Comparison of ENCODE assay signal across 22 mouse cellular contexts in the genomic region with DNA sequence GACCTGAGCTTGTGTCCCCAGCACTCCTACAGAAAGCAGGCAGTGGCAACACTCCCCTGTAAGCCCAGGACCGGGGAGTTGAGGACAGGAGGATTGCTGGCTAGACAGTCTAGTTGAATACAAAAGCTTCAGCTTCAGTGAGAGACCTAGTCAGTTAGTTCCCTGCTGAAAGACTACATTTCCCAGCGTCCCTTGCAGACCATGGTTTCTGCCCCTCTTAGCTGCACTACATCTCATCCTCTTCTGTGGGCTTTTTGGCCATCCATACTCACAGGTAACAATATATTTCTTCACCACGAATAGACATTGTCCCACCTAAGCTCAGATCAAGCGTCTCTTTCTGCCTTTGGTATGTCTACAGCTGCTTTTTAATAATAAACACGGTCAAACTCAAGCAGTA. TPM values are rescaled to one million over a fixed set of nuclear protein-coding genes. Genes with fewer than 3 reads are reported as not detected.
DNase-seq lines count a peak whose midpoint lies in the region; ATAC-seq and TF ChIP-seq lines count a peak whose summit lies in the region.
"Had no signal": no experiment of that assay in that cellular context is flagged by ENCODE, and none has a peak within 500 bp of the region (broad histone marks: within the 10 kb centered on the region; RNA-seq: fewer than 3 reads in every experiment).

No protein-coding gene starts in this region.

- no peak overlapping the region for H3K9ac ChIP-seq in CH12.LX (ENCODE audit: insufficient read depth, low read depth)
- H3K9ac ChIP-seq in ES-E14 (ENCODE audit: insufficient read depth, low read depth, low read length, poor library complexity, severe bottlenecking), result no peak overlapping the region
- no peak overlapping the region for H3K9ac ChIP-seq in stomach, embryonic 16.5 days (ENCODE audit: low read length)
- H3K9ac ChIP-seq: embryonic facial prominence, embryonic 12.5 days; forebrain, embryonic 13.5 days; forebrain, embryonic 15.5 days; forebrain, postnatal 0 days had no signal

- DNase-seq in CH12.LX (ENCODE audit: extremely low read depth), result no peak
- DNase-seq in ES-E14 (ENCODE audit: low read depth, low spot score), result no peak
- peak; percentile 25 for DNase-seq in ZHBTc4 (ENCODE audit: low read depth, low spot score)
- no peak for DNase-seq in right cerebral cortex, postnatal 10 days (ENCODE audit: low spot score in 2 of 2)
- no peak for DNase-seq in left cerebral cortex, adult 2 months (ENCODE audit: extremely low spot score in 1 of 2, low spot score in 2 of 2)
- DNase-seq in layer of hippocampus, adult 11-12 months (ENCODE audit: low spot score), result no peak
- DNase-seq in cerebellum, adult 2 months, result no peak
- DNase-seq: adrenal gland, adult 2 months; adrenal gland, postnatal 10 days; adrenal gland, postnatal 25 days; cerebellum, adult 11 months; cerebellum, adult 18-20 months; cerebellum, adult 9-10 months; cerebellum, postnatal 10 days; cerebellum, postnatal 25 days; forebrain, postnatal 0 days had no signal

- H3K4me1 ChIP-seq in CH12.LX (ENCODE audit: control insufficient read depth in 1 of 2, insufficient read depth in 2 of 2), result no peaks in the 10 kb centered on the region
- peaks cover 0 to 14% of the 10 kb centered on the region in 2 experiments; a peak in 2 of 4 replicates for H3K4me1 ChIP-seq in ES-E14 (ENCODE audit: control insufficient read depth in 2 of 2, insufficient read depth in 2 of 2, low read length in 2 of 2, poor library complexity in 1 of 2)
- no peaks in the 10 kb centered on the region for H3K4me1 ChIP-seq in stomach, embryonic 16.5 days (ENCODE audit: control insufficient read depth, insufficient read depth, low read length)
- H3K4me1 ChIP-seq in cerebellum, adult 2 months (ENCODE audit: control insufficient read depth, insufficient read depth, low read length), result peaks cover 2% of the 10 kb centered on the region
- H3K4me1 ChIP-seq: embryonic facial prominence, embryonic 10.5 days; embryonic facial prominence, embryonic 12.5 days; forebrain, embryonic 13.5 days; forebrain, embryonic 15.5 days had no signal

- H3K79me2 ChIP-seq in CH12.LX (replicated peaks; ENCODE audit: control insufficient read depth, extremely low read depth, insufficient read depth, poor library complexity, severe bottlenecking), result no peaks in the 10 kb centered on the region

- no peak for ATAC-seq in stomach, embryonic 16.5 days (ENCODE audit: insufficient read depth, low FRiP score)
- ATAC-seq: forebrain, embryonic 13.5 days; forebrain, embryonic 15.5 days; forebrain, postnatal 0 days; Patski had no signal

- no peak overlapping the region for H3K4me2 ChIP-seq in CH12.LX (ENCODE audit: insufficient read depth, low read depth, poor library complexity, severe bottlenecking)
- no peak overlapping the region for H3K4me2 ChIP-seq in stomach, embryonic 16.5 days (ENCODE audit: low read depth, low read length)
- H3K4me2 ChIP-seq: embryonic facial prominence, embryonic 12.5 days; forebrain, embryonic 13.5 days; forebrain, embryonic 15.5 days had no signal

- intact Hi-C loops in left cerebral cortex, adult 2 months (cut with DNase I), result no loop called here

- no peak for TF ChIP-seq EP300 in CH12.LX (IDR thresholded peaks at IDR 0.05; ENCODE audit: low read length)

- H3K4me3 ChIP-seq in CH12.LX (replicated peaks in 1 of 3; ENCODE audit: low read depth in 2 of 3, low read length in 2 of 3, poor library complexity in 1 of 3) (no peak overlapping the region), ES-E14 (ENCODE audit: insufficient read depth in 1 of 2, low read depth in 1 of 2, low read length in 2 of 2, poor library complexity in 1 of 2, severe bottlenecking in 1 of 2) (no peak overlapping the region)
- H3K4me3 ChIP-seq in stomach, embryonic 16.5 days (replicated peaks; ENCODE audit: low read length), result no peak overlapping the region
- H3K4me3 ChIP-seq in left cerebral cortex, adult 2 months, result no peak overlapping the region
- H3K4me3 ChIP-seq in cerebellum, adult 2 months (replicated peaks; ENCODE audit: insufficient read depth, low read depth, low read length), result no peak overlapping the region
- H3K4me3 ChIP-seq: embryonic facial prominence, embryonic 10.5 days; embryonic facial prominence, embryonic 12.5 days; forebrain, embryonic 13.5 days; forebrain, embryonic 15.5 days had no signal

- in situ Hi-C loops in CH12.LX (cut with MboI; ENCODE audit: low pct_ligation_motif_present, low pct_unique_long_range_greater_than_20kb, low sequenced_read_pairs), result no loop called here
- in situ Hi-C loops in ES-E14 (cut with MboI; ENCODE audit: low sequenced_read_pairs in 2 of 2, unreplicated experiment in 2 of 2), result no loop called here

- no peak for TF ChIP-seq POLR2A in CH12.LX (IDR thresholded peaks at IDR 0.05; ENCODE audit: low read depth, low read length)
- TF ChIP-seq POLR2A in cerebellum, adult 2 months (IDR thresholded peaks at IDR 0.05; ENCODE audit: borderline replicate concordance, insufficient read depth, low read length), result no peak

- H3K36me3 ChIP-seq in CH12.LX (replicated peaks in 1 of 2; ENCODE audit: control insufficient read depth in 1 of 2, insufficient read depth in 1 of 2, low read length in 1 of 2) (no peaks in the 10 kb centered on the region), ES-E14 (ENCODE audit: control insufficient read depth, insufficient read depth, low read length, poor library complexity, severe bottlenecking) (no peaks in the 10 kb centered on the region)
- no peaks in the 10 kb centered on the region for H3K36me3 ChIP-seq in stomach, embryonic 16.5 days (ENCODE audit: control insufficient read depth, insufficient read depth, low read length)
- H3K36me3 ChIP-seq: embryonic facial prominence, embryonic 10.5 days; embryonic facial prominence, embryonic 12.5 days; forebrain, embryonic 15.5 days had no signal

- peaks cover 3% of the 10 kb centered on the region for H3K9me3 ChIP-seq in CH12.LX (replicated peaks; ENCODE audit: low read length)
- H3K9me3 ChIP-seq in ES-E14 (ENCODE audit: control insufficient read depth, insufficient read depth, low read depth, low read length), result no peaks in the 10 kb centered on the region
- H3K9me3 ChIP-seq in stomach, embryonic 16.5 days (replicated peaks; ENCODE audit: control insufficient read depth, low read length), result no peaks in the 10 kb centered on the region
- H3K9me3 ChIP-seq: embryonic facial prominence, embryonic 10.5 days; embryonic facial prominence, embryonic 12.5 days; forebrain, embryonic 15.5 days had no signal

- no peaks in the 10 kb centered on the region for H3K27me3 ChIP-seq in CH12.LX (replicated peaks)
- no peaks in the 10 kb centered on the region for H3K27me3 ChIP-seq in stomach, embryonic 16.5 days (ENCODE audit: control insufficient read depth, insufficient read depth, low read length)
- no peaks in the 10 kb centered on the region for H3K27me3 ChIP-seq in cerebellum, adult 2 months (ENCODE audit: control insufficient read depth, insufficient read depth, low read length)
- H3K27me3 ChIP-seq: embryonic facial prominence, embryonic 12.5 days; forebrain, embryonic 13.5 days; forebrain, embryonic 15.5 days; Patski had no signal

- WGBS in stomach, embryonic 16.5 days, result 68% methylated on average over 5 of the region's 5 CpGs
- WGBS in cerebellum, adult 2 months, result 76% methylated on average over 5 of the region's 5 CpGs

- dilution Hi-C loops in CH12.LX (cut with MboI; ENCODE audit: extremely low pct_ligation_motif_present, extremely low pct_unique_long_range_greater_than_20kb, low sequenced_read_pairs), result no loop called here

- TF ChIP-seq CTCF in CH12.LX (conservative IDR thresholded peaks at IDR 0.05 in 1 of 2, IDR thresholded peaks at IDR 0.05 in 1 of 2; ENCODE audit: low read depth in 2 of 2, low read length in 2 of 2), result no peak
- TF ChIP-seq CTCF in left cerebral cortex, adult 2 months (IDR thresholded peaks at IDR 0.05), result no peak
- no peak for TF ChIP-seq CTCF in cerebellum, adult 2 months (IDR thresholded peaks at IDR 0.05; ENCODE audit: borderline replicate concordance, insufficient read depth, low read depth, low read length)

- TF ChIP-seq RAD21 in CH12.LX (IDR thresholded peaks at IDR 0.05; ENCODE audit: low read depth, low read length), result no peak

- H3K27ac ChIP-seq in CH12.LX (ENCODE audit: insufficient read depth, low read depth), result no peak overlapping the region
- H3K27ac ChIP-seq in ES-E14 (ENCODE audit: insufficient read depth, low read depth, low read length, poor library complexity, severe bottlenecking), result no peak overlapping the region
- peak overlapping the region; percentile 43; the same call in 1 of the 2 replicates for H3K27ac ChIP-seq in stomach, embryonic 16.5 days (ENCODE audit: low read length)
- no peak overlapping the region for H3K27ac ChIP-seq in left cerebral cortex, adult 2 months
- no peak overlapping the region for H3K27ac ChIP-seq in cerebellum, adult 2 months (ENCODE audit: insufficient read depth, low read length)
- H3K27ac ChIP-seq: embryonic facial prominence, embryonic 10.5 days; embryonic facial prominence, embryonic 12.5 days; forebrain, embryonic 13.5 days; forebrain, embryonic 15.5 days had no signal

TF ChIP-seq in CH12.LX, 34 proteins besides CTCF, POLR2A, EP300 and RAD21 (continues in another document):
- TF ChIP-seq TBP (conservative IDR thresholded peaks at IDR 0.05; ENCODE audit: low read depth, low read length), result no peak
- no peak for TF ChIP-seq MAFK (IDR thresholded peaks at IDR 0.05; ENCODE audit: insufficient replicate concordance, low read length)
- TF ChIP-seq ZNF384 (IDR thresholded peaks at IDR 0.05; ENCODE audit: low read depth, low read length), result no peak
- TF ChIP-seq NELFE (IDR thresholded peaks at IDR 0.05; ENCODE audit: low read depth, low read length), result no peak
- no peak for TF ChIP-seq JUN (IDR thresholded peaks at IDR 0.05; ENCODE audit: insufficient read depth, low read depth, low read length)
- no peak for TF ChIP-seq MAX (IDR thresholded peaks at IDR 0.05; ENCODE audit: low read length)
- no peak for TF ChIP-seq CHD2 (IDR thresholded peaks at IDR 0.05; ENCODE audit: low read length)

TF ChIP-seq in ES-E14, 5 proteins besides CTCF, POLR2A, EP300 and RAD21:
- TF ChIP-seq CHD2 (IDR thresholded peaks at IDR 0.05; ENCODE audit: low read depth, low read length) (no peak), ZC3H11A (IDR thresholded peaks at IDR 0.05; ENCODE audit: borderline replicate concordance, low read depth, low read length) (no peak), MAFK (IDR thresholded peaks at IDR 0.05; ENCODE audit: insufficient read depth, low read depth, low read length) (no peak), ZNF384 (IDR thresholded peaks at IDR 0.05; ENCODE audit: low read depth, low read length) (no peak), HCFC1 (IDR thresholded peaks at IDR 0.05; ENCODE audit: borderline replicate concordance, insufficient read depth, low read length) (peak; percentile 84)

RNA-seq across cellular contexts. Expression of gene A4galt, which starts 30.8 kb away (rescaled TPM):
- total RNA-seq in CH12.LX (2012; rRNA removed) (23.6 and 29.8 TPM in 2 replicates), CH12.LX (2014; rRNA removed) (14.8 and 15.9 TPM in 2 replicates), ES-E14 (2012; rRNA removed) (22.7 and 30.9 TPM in 2 replicates)
- 11.2 and 11.4 TPM in 2 replicates for polyA plus RNA-seq in CH12.LX (2012; ENCODE audit: insufficient read length, low read depth)
- polyA plus RNA-seq in stomach, embryonic 16.5 days (2015; fragmentation: Nextera tagmentation; extraction: Ambion mirVana), result 15.3 and 16.9 TPM in 2 replicates
- 1 to 10 TPM; 1.9 to 4.5 TPM for total RNA-seq in left cerebral cortex, adult 2 months (2021)
- 3.7 and 5.0 TPM in 2 replicates for polyA plus RNA-seq in cerebellum, adult 2 months (2012; rRNA removed)
